Mouse (Mus musculus) retina, postnatal 1 day (tissue): ENCODE measurements at regions not wholly inside any gene's neighbourhood (a gene's known extent, or its start where the extent isn't known, plus 50 kb on each side); places are given as distances from the start of the nearest gene placed in this dataset.
A peak's percentile ranks its signal among the peaks of the same experiment; 100 is the strongest.
"Not testable (repeated sequence)": the region's sequence is repeated elsewhere in the genome, so short reads cannot be mapped to it uniquely, and the experiment has no call there.

Experiments
- DNase-seq: peaks from one replicate; pipeline ENCODE4 v3.0.0-alpha.2; 2012

DNA sequence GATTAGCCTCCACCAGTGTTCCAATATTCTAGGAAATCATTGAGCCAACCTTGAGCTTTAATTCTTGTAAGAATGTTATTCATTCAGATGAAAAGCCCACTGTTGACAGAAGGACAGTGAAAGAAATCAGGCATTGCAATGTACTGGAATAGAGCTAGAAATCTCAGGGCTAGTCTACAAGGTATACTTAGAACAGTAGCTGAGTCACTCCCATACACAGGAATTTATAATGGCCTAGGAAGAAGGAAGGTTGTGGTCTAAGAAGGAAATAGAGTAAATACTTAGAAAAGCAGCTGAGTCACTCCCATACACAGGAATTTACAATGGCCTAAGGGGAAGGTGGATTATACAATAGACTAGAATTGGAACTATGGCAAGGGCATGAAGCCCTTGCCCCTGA lies 174.6 kb downstream of the Fam181b start:
- not testable (repeated sequence) for DNase-seq

DNA sequence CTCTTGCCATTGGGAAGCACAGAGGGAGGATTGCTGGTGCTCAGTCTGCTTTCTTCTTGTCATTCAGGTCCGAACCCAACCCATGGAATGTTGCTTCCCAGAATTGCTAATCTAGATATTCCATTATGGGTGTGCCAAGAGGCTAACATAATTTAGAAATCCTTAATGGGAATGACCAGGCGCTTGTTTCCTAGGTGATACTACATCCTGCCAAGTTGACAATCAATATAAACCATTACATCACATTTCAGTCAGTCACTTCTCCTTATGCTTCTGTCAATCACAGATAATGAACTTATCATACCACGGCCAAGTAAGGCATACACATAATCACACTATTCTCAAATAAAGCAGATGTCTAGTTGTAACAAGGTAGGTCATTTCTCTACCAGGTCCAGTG lies 206.1 kb downstream of the Fam181b start:
- DNase-seq: no peak

DNA sequence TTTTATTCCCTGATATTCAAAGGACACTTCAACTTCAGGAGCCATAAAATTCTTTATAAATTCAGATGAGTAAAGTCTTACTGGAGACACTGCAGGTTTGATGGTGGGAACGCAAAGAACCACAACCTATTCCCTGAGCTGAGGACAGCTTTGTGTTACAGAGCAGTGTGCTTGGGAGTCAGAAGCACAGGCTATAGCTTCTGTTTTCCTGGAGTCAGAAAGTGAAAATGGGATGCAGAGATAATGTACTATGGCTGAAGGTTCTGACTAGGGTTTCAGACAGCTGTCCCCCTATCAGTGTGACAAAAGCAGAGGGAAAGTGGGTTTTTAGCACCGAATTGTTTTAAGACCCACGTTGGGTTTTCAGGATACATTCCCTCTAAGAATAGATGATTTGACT lies 211.8 kb downstream of the Fam181b start:
- DNase-seq: no peak

DNA sequence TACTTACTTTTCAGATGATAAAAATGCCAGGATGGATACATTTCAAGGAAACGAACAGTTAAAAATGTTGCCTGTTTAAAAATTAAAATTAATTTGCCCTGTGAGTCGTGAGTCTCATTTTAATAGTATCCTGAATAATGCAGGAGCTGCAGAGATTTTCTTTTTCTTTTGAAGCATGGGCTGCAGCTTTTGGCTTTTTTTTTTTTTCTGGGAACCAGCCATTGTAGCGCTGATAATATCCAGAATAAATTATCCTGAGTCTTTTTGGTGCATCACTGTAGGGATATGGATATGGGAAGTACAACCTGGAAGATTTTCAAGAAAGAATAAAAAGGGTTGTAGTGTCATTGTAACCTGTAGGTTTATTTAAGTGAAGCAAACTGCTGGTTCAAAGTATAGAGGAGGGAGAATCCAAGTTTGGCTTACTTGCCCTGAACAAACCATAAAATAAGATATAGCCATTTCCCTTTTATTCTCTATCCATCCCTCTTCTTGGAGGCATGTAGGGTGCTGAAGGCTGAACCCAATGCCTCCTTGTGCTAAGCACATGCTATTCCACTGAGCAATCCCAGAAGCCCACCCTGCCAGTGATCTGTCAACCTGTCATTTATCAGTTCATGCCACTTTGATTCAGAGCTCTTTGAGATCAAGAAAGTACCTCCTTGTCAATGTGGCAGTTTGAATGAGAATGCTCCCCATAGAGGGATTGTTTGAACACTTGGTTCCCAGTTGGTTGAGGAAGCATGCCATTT lies 212.5 kb downstream of the Fam181b start:
- DNase-seq: no peak

- no peak for DNase-seq
Measured at GRCm38 (mm10) chr7:93312731-93313130, 233.1 kb downstream of the Fam181b start.

GRCm38 (mm10) chr7:93331351-93331750 lies 251.7 kb downstream of the Fam181b start:
- peak; percentile 5 for DNase-seq

- DNase-seq: no peak
Measured at GRCm38 (mm10) chr7:93332203-93332602, 252.5 kb downstream of the Fam181b start.

DNA sequence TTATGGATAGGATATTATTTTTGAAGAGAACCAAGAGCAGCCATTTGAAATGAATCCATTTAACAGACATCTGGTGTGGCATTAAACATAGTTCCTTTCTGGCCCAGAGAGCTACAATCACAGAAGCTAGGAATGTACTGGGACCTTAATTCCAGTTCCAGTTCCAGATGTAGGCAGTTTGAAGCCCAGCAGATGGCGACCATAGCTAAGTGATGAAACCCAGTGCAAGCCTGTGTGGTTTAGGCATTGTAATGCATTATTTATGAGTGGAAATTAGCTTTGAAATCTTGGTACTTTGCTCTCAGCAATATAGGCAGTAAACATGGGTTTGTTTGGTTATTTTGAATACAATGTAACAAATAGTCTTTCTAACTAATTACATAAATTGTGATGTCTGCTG lies 256.8 kb downstream of the Fam181b start:
- peak; percentile 41 for DNase-seq
